Mouse (Mus musculus) left cerebral cortex, adult 18-20 months (tissue): ENCODE measurements around the gene Tlr5. TPM values are rescaled to one million over a fixed set of nuclear protein-coding genes. Genes with fewer than 3 reads are reported as not detected.

Experiments
- DNase-seq, 2 experiments: peaks; one replicate each; pipeline ENCODE4 v3.0.0; 2021 to 2022; ENCODE audit warnings: low spot score in 2 of 2, mixed read lengths in 1 of 2
- long read RNA-seq, 2 experiments: library from polyadenylated mRNA; stranded (forward); transcript quantifications; one replicate each; pipeline ENCODE4 v2.0.0; 2021
- total RNA-seq, 2 experiments: library from RNA; stranded (reverse); gene quantifications; 2 replicates each; pipeline ENCODE4 v1.2.3; 2021

The Tlr5 gene
- total RNA-seq, result under 1 TPM; 0.28 to 0.30 TPM
- long read RNA-seq, experiment 1, result 0 reads
- long read RNA-seq, experiment 2, result 0 reads

- no peak for DNase-seq
Measured at GRCm38 (mm10) chr1:182954287-182955046, at the start of gene Tlr5. TSS of gene Tlr5 (plus strand) at chr1:182954788.

DNA sequence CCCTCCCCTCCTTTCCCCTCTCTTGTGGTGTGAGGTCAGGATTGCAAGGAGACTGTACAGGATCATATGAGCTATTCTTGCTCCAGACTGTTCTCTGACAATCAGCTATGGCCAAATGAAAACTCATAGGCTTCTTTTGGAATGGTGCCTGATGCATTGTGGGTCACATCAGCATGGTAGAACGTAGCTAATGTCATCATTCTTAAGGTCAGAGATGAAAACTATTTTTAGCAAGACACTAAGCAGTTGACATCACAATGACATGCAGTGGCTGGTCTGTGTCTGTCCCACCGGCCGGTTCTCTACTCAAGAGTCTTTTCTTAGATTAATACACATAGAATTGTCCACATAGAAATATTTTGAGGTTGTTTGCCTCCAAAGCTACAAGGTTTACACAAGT, 48.9 kb upstream of the Tlr5 start:
- no peak for DNase-seq

DNA sequence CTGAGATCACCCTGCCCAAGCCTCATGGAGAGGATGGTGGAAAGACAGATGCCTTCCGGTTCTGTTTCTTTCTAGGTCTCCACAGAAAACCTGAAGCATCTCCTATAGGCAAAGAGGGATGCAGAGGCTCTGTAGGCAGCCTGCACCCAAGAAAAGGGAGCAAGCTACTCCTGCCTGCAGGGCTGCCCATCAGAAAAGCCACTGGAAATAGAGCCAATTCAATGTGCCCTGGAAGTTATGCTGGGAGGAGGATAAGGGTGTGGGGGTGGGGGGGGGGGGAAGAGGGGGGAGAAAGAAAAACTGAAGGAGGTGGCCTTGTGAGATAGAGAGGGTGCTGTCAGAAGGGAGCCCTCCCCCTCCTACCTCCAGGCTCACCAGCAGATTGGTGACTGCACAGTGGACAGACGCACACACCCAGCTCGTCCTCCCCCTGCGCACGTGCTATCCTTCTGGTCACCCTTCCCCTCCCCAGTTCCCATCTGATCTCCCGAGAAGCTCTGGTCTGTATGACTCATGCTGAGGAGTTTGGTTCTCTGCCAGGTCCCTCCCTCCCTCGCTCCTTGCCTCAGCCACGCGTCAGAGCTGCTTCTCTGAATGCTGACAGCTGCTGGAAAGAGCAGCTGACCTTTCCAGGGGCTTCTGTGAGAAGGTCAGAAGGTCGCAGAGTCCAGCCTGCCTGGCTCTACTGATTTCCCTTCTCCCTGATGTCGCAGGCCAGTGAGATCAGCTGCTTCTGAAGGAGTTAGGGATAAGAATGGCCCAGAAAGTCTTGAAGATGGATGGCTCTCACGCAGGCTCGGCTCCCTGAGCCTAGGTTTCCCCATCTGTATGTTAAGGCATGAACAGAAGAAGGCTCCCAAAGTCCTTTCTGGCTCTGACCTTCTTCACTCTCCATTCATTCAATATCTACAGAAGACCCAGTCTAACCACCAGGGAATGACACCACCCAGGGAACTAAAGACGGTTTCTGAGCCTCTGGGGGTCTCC, 46.2 kb upstream of the Tlr5 start:
- DNase-seq, result peak; percentile 91 to 93

DNA sequence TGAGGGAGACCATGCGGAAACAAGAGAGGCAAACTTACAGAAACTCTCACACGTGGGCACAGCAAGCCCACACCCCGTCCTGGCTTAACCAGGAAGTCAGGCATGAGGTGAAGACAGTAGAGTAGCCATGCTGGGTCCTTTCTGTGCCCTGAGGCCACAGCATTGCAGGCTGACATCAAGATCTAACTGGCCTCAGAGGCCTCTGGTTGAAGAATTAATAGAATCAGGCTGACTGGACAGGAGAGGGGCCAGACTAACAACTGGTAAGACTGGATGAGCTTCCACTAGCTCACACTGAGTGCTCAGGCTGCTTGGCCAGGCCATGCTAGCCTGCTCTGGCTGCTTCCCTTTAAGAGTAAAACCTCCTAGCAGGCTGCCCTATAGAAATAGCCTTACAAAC, 45.5 kb upstream of the Tlr5 start:
- no peak for DNase-seq

DNA sequence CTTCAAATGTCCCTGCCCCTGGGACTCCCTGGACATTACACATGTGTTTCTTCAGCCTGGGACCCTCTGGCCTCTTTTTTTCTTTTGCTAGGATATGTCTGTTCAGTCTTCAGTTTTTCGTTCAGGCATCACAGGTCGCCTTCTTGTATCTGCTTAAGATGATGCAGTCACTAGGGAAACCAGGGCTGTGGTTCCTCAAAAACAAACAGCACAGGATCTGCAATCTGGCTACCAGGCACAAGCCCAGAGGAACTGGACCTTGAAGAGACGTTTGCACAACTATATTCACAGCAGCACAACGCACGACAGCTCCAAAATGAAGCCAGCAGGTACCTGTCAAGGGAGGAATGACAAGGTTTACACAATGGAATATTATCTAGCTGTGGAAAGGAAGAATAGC, 45.0 kb upstream of the Tlr5 start:
- DNase-seq, result no peak

DNA sequence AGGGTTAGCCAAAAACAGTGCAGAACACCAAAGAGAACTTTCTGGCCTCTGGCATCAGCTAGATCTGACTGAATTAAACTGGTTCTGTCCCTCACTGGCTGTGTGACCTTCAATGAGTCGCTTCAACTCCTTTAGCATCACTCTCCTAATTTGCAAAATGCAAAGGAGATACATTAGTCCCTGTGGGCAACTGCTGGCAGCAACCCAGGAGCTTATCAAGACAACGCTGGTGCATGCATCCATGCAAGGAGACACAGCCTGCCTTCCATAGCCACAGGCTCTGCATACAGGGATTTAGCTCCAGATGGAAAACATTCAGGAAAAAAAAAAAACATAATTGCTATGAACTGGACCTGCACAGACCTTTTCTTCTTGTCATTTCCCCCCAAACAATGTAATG, 42.0 kb upstream of the Tlr5 start:
- no peak for DNase-seq

- no peak for DNase-seq
Measured at GRCm38 (mm10) chr1:182914121-182914908, 40.3 kb upstream of the Tlr5 start.

GRCm38 (mm10) chr1:182916166-182916565, 38.4 kb upstream of the Tlr5 start:
- no peak for DNase-seq

DNA sequence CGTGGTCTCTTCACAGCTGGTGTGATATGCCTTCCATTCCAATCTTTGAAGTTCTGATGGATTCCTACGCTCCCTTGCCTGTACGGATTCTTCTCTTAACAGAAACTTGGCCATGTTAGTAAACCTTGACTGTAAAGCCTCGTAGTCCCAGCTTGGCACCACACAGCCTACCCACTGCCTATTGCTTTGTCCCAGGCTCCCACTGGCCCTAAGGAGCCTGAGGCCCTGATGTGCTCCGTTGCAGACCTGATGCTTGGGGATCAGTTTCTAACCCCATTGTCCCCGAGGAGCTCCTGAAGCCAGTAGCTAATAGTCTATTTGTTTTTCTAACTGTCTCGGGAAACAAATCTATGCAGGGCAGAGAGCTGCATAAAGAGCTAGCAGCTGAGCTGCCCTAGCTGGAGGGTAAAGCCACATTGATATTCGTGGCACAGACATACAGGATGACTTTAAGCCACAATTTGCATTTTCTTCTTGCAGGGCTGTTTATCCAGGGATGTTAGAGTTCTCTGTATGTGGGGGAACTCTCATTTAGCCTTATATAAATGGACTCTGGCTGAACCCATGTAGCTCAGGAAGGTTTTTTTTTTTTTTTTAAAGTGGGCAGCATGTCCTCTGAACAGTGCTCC, 35.8 kb upstream of the Tlr5 start:
- no peak for DNase-seq

DNA sequence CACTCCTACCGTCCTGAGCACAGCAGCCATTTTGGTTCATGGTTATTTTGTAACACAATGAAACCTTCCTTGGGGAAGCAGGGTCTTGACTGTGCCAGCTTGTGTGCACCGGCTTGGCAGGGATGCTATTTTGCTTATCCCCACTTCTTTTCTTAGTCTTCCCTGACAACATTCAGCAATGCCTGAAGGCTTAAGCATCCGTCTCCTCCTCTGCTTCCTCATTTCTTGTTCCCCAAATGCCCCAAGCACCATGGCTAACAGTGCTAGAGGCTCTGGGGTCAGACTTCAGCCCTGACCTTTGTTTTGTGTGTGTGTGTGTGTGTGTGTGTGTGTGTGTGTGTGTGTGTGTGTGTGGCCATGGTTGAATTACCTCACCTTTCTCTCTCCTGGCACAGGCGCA, 31.8 kb upstream of the Tlr5 start:
- no peak for DNase-seq

GRCm38 (mm10) chr1:182926465-182926864, 28.1 kb upstream of the Tlr5 start:
- DNase-seq, result no peak

DNA sequence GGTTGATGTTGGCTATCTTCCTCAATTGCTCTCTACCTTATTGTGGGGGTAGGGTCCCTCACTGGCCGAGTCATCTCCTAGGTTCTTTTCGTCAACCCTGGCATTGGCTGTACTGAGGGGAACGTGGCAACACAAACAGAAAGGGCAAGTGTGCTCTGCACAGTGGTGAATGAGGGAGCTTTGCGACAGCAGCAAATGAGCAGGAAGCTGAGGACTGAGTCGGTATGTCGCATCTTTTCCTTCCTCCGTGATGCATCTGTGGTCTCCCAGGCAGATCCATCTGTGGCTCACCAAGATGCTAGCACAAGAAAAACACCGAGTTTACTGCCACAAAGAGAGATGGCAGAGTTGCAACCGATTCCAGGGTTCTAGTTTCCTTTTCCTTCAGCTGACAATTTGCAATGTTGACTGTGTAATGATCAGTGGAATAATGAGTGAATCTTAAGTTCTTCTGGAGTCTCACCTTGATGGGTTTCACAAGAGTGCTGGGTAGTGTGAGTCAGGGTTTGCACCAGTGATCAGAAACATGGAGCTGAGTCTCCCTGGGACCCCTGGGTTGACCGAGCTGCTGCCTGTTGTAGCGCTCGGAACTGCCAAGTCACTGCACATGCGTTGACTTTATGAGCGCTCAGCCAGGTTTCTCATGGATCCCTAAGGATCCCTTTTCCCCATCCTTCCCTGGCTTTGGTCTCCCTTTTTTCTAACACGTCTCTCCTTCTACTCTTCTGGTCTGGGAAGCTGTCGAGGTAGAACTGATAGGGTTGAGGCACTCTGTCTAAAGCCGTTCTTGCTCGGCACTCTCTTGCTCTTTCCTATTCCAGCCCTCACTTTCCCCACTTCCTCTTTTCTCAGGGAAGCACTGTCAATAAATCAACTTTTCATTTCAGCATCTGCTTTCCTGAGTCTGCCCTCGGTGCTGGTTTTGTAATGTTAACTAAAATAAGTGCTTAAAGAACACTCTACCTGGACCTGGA, 26.4 kb upstream of the Tlr5 start:
- no peak for DNase-seq

- DNase-seq, result no peak
Measured at GRCm38 (mm10) chr1:182935469-182935868, 19.1 kb upstream of the Tlr5 start.

DNA sequence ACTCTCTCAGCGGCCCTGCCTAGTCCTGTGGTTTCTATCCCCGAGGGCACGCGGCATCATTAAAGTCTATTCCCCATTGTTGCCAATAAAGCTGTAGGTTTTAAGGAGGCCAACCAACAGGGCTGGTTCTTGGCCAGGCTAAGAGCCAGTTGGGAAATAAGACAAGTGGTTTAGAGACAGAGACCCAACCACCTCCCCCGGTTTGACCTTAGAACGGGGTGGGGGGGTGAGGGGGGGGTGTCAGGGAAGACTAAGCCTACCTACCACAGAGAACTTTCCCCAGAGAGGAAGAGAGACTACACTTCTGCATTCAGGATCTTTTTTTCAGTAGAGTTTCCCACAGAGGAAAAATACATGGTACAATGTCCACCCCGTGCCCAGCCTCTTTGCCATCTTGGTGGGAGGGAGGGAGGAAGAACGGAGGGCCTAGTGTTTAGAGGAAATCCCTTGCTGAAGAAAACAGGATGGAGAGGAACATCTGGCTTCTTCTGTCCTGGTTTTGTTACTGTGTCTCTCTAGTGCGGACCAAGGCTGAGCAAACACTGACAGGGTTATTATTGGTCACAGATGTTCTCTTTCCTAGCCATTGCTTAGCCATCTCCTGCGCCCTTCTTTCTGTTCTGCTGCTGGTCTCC, 17.0 kb upstream of the Tlr5 start:
- no peak for DNase-seq

GRCm38 (mm10) chr1:182941921-182942320, 12.7 kb upstream of the Tlr5 start:
- DNase-seq, result no peak

DNA sequence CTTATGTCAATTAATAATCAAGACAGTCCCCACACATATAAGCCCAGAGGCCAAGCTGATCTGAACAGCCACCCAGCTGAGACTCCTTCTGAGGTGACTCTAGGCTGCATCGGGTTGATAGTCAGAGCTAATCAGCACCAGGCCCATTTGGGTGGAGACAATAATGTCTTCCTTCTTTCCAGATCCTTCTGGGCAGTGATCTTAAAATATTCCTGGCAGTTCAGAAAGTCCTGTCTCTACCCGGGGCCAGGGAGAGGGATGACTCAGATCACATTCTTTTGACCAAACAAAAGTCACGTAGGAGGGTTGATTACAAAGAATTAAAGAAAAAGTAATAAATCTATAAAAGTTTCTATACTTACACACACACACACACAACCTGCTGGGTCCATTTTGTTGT, 10.7 kb upstream of the Tlr5 start:
- DNase-seq, result no peak

- no peak for DNase-seq
Measured at GRCm38 (mm10) chr1:182944638-182945037, 9.9 kb upstream of the Tlr5 start.

DNA sequence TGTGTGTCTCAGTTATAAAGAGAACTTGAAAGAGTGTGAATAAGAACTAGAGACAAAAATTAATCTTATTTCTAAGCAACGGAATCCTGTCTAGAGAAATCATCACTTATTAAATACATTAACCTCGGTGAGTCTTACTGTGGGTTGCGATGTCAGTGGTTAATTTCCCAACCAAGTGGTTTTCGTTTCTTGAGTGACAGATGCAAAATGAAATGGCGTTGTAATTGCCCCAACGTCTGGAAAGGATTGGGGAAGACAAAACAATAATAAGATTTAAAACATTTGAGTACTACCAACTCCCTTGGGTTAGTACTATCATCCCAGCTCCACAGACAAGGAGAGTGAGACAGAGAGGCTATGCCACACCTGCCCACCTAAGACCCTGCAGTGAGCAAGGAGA, 9.0 kb upstream of the Tlr5 start:
- DNase-seq, result no peak

DNA sequence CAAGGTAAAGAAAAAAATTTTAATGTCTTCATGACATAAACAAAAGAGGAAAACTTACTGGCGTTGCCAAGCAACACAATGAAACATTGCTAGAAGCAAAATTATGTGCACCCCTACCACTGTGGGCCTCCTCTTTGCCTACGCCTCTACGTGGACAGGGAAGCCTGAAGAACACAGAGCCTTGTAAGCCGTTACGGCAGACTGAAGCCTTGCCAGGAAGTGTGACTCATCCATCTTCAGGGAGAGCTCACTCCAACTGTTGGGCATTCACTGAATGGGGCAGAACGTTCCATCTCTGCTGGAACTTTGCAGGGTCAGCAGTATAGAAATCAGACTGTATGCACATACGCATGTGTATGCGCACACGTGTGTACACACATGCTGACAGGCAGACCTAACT, 3.3 kb upstream of the Tlr5 start:
- peak; percentile 78 to 86 for DNase-seq
